In the genomic region with DNA sequence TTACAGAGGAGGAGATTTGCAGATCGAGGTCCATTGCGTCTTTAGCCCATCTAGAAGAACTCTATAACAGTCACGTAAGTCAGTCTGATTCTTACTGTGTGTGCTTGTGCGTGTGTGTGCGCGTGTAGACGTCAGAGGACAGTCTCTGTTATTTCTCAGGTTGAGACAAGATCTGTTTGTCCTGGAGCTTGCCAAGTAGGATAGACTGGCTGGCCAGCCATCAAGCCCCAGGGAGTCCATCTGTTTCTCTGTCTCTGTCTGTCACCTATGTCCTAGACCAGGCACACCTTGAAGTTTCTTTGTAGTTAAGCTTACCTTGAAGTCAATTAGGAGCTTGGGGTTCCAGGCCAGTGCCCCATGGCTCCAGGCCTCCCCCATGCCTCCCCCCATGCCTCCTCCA, we compare ENCODE assay signal across 4 mouse cellular contexts.
"Had no signal": no experiment of that assay in that cellular context is flagged by ENCODE, and none has a peak within 500 bp of the region (broad histone marks: within the 10 kb centered on the region; RNA-seq: fewer than 3 reads in every experiment).

No protein-coding gene starts in this region.

- DNase-seq: kidney, postnatal 10 days; kidney, postnatal 4 days; lung, adult 18-20 months; thymus, postnatal 4 days had no signal
